Comparison of ENCODE assay signal across 10 mouse cellular contexts in the genomic region with DNA sequence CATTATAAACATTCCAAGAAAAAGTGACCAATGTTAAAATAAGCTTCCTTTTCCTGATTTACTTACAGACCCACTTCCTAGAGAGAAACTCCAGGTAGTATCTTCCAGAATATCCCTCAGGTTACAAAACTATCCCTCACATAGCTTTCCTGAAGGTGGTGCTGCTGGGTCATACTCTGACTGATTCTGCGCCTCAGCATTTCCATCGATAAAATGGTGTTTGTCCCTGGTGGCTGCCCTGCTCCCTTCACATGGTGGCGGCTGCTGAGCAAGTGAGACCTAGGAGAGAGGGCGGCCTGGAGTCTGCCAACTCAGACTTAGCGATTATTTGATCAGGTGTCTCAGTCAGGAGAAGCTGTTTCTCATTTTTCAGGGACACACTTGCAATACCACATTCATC.
DNase-seq lines count a peak whose midpoint lies in the region; ATAC-seq lines count a peak whose summit lies in the region.
"Had no signal": no experiment of that assay in that cellular context is flagged by ENCODE, and none has a peak within 500 bp of the region (broad histone marks: within the 10 kb centered on the region; RNA-seq: fewer than 3 reads in every experiment).

No protein-coding gene starts in this region.

- no peak overlapping the region for H3K4me2 ChIP-seq in embryonic facial prominence, embryonic 11.5 days (ENCODE audit: low read depth, low read length)
- H3K4me2 ChIP-seq in forebrain, embryonic 11.5 days (ENCODE audit: low read depth, low read length, severe bottlenecking) = no peak overlapping the region

- no peak overlapping the region for H3K27ac ChIP-seq in heart, embryonic 10.5 days
- no peak overlapping the region for H3K27ac ChIP-seq in embryonic facial prominence, embryonic 11.5 days (replicated peaks; ENCODE audit: low read depth, low read length)
- H3K27ac ChIP-seq in forebrain, embryonic 11.5 days (ENCODE audit: low read depth, low read length) = no peak overlapping the region

- peak; percentile 24 for DNase-seq in heart, postnatal 4 days
- no peak for DNase-seq in heart, embryonic 10.5 days (ENCODE audit: low spot score)
- peak; percentile 21 for DNase-seq in right cerebral cortex, adult 18-20 months
- no peak for DNase-seq in right cerebral cortex, postnatal 36 days (ENCODE audit: low spot score in 2 of 2)
- peak; percentile 37 for DNase-seq in embryonic facial prominence, embryonic 11.5 days (ENCODE audit: low spot score)
- DNase-seq in mesoderm, embryonic 11.5 days (ENCODE audit: low read depth, low spot score) = peak; percentile 24
- DNase-seq in forebrain, embryonic 11.5 days (ENCODE audit: low spot score) = no peak
- DNase-seq in layer of hippocampus, postnatal 14 days (ENCODE audit: low spot score in 2 of 2) = no peak
- DNase-seq: heart, postnatal 10 days; thymus, adult 18-20 months had no signal

- H3K9me3 ChIP-seq in heart, embryonic 10.5 days = no peaks in the 10 kb centered on the region
- no peaks in the 10 kb centered on the region for H3K9me3 ChIP-seq in embryonic facial prominence, embryonic 11.5 days (replicated peaks; ENCODE audit: control insufficient read depth, low read length)
- no peaks in the 10 kb centered on the region for H3K9me3 ChIP-seq in forebrain, embryonic 11.5 days (ENCODE audit: control insufficient read depth, low read length)

- H3K4me3 ChIP-seq in heart, embryonic 10.5 days = no peak overlapping the region
- no peak overlapping the region for H3K4me3 ChIP-seq in embryonic facial prominence, embryonic 11.5 days (ENCODE audit: low read depth, low read length)
- H3K4me3 ChIP-seq in forebrain, embryonic 11.5 days (ENCODE audit: low read depth, low read length) = no peak overlapping the region

- 45% methylated on average over 5 of the region's 5 CpGs for WGBS in heart, embryonic 10.5 days
- 45% methylated on average over 5 of the region's 5 CpGs for WGBS in embryonic facial prominence, embryonic 11.5 days
- 54% methylated on average over 5 of the region's 5 CpGs for WGBS in forebrain, embryonic 11.5 days

- ATAC-seq in embryonic facial prominence, embryonic 11.5 days (replicated peaks; ENCODE audit: insufficient number of reproducible peaks, low FRiP score, low TSS enrichment, low read depth) = no peak
- no peak for ATAC-seq in forebrain, embryonic 11.5 days (replicated peaks; ENCODE audit: low FRiP score)

- no peaks in the 10 kb centered on the region for H3K36me3 ChIP-seq in heart, embryonic 10.5 days
- no peaks in the 10 kb centered on the region for H3K36me3 ChIP-seq in embryonic facial prominence, embryonic 11.5 days (replicated peaks; ENCODE audit: control insufficient read depth, insufficient read depth, low read depth, low read length)
- H3K36me3 ChIP-seq in forebrain, embryonic 11.5 days (ENCODE audit: control insufficient read depth, insufficient read depth, low read length) = no peaks in the 10 kb centered on the region

- no peak overlapping the region for H3K9ac ChIP-seq in embryonic facial prominence, embryonic 11.5 days (replicated peaks; ENCODE audit: low read length)
- no peak overlapping the region for H3K9ac ChIP-seq in forebrain, embryonic 11.5 days (ENCODE audit: low read length)

- H3K4me1 ChIP-seq in heart, embryonic 10.5 days = no peaks in the 10 kb centered on the region
- no peaks in the 10 kb centered on the region for H3K4me1 ChIP-seq in embryonic facial prominence, embryonic 11.5 days (ENCODE audit: control insufficient read depth, insufficient read depth, low read length)
- no peaks in the 10 kb centered on the region for H3K4me1 ChIP-seq in forebrain, embryonic 11.5 days (replicated peaks; ENCODE audit: control insufficient read depth, insufficient read depth, low read length)

- no peaks in the 10 kb centered on the region for H3K27me3 ChIP-seq in heart, embryonic 10.5 days (ENCODE audit: insufficient read depth, poor library complexity, severe bottlenecking)
- no peaks in the 10 kb centered on the region for H3K27me3 ChIP-seq in embryonic facial prominence, embryonic 11.5 days (ENCODE audit: control insufficient read depth, insufficient read depth, low read length)
- H3K27me3 ChIP-seq in forebrain, embryonic 11.5 days (ENCODE audit: control insufficient read depth, insufficient read depth, low read length) = no peaks in the 10 kb centered on the region

Comparison
In these comparisons a context has a peak if more than half of its experiments do, and no peak if none do; other contexts are left out.
1. DNase-seq: peak in heart, postnatal 4 days (single experiment), right cerebral cortex, adult 18-20 months (single experiment), embryonic facial prominence, embryonic 11.5 days (single experiment) and mesoderm, embryonic 11.5 days (single experiment); none in heart, embryonic 10.5 days (single experiment), right cerebral cortex, postnatal 36 days (0 of 2), forebrain, embryonic 11.5 days (single experiment) and layer of hippocampus, postnatal 14 days (0 of 2).